Mouse (Mus musculus) stomach, postnatal 0 days (tissue): ENCODE measurements at regions not wholly inside any gene's neighbourhood (a gene's known extent, or its start where the extent isn't known, plus 50 kb on each side); places are given as distances from the start of the nearest gene placed in this dataset.
"Not testable (repeated sequence)": the region's sequence is repeated elsewhere in the genome, so short reads cannot be mapped to it uniquely, and the experiment has no call there.

Source experiments
- ATAC-seq: fragments of 200-750 bp; cut with Nextera tagmentation; 2 replicates; pipeline ENCODE4 v1.8.0; 2017; ENCODE audit not compliant: low FRiP score, low TSS enrichment
- DNase-seq: peaks from one replicate; pipeline ENCODE4 v3.0.0-alpha.2; 2016; ENCODE audit warnings: low spot score
- H3K27ac ChIP-seq: fragments of 300-500 bp; sonication (generic); replicated peaks from 2 replicates; pipeline ENCODE4 v1.5.1; 2014; ENCODE audit warnings: mild to moderate bottlenecking, control low read depth
- H3K27me3 ChIP-seq: fragments of 300-500 bp; sonication (generic); 2 replicates; pipeline ENCODE4 v1.6.1; 2014; ENCODE audit warnings: low read length; ENCODE audit not compliant: control insufficient read depth, insufficient read depth
- H3K36me3 ChIP-seq: fragments of 300-500 bp; sonication (generic); 2 replicates; pipeline ENCODE4 v1.6.1; 2014; ENCODE audit warnings: low read length, mixed read lengths; ENCODE audit not compliant: control insufficient read depth, insufficient read depth
- H3K4me1 ChIP-seq: fragments of 300-500 bp; sonication (generic); replicated peaks from 2 replicates; pipeline ENCODE4 v1.6.1; 2014; ENCODE audit warnings: antibody characterized with exemption; ENCODE audit not compliant: control insufficient read depth, insufficient read depth
- H3K4me2 ChIP-seq: fragments of 300-500 bp; sonication (generic); replicated peaks from 2 replicates; pipeline ENCODE4 v1.6.1; 2014; ENCODE audit warnings: low read depth, mild to moderate bottlenecking, control low read depth, moderate library complexity
- H3K4me3 ChIP-seq: fragments of 300-500 bp; sonication (generic); 2 replicates; pipeline ENCODE4 v1.5.1; 2014; ENCODE audit warnings: low read depth, low read length, control low read depth
- H3K9ac ChIP-seq: fragments of 300-500 bp; sonication (generic); 2 replicates; pipeline ENCODE4 v1.6.1; 2014; ENCODE audit warnings: mild to moderate bottlenecking, low read length, control low read depth, mixed read lengths
- H3K9me3 ChIP-seq: fragments of 300-500 bp; sonication (generic); 2 replicates; pipeline ENCODE4 v1.6.1; 2016; ENCODE audit warnings: low read length; ENCODE audit not compliant: control insufficient read depth
- CTCF ChIP-seq: IDR thresholded peaks from 2 replicates; pipeline ENCODE4 v1.5.1; 2016; ENCODE audit warnings: antibody characterized with exemption, low read depth, mild to moderate bottlenecking, moderate library complexity
- EP300 ChIP-seq: optimal IDR thresholded peaks from 2 replicates; pipeline ENCODE3; 2016; ENCODE audit warnings: antibody characterized with exemption
- WGBS: fragments of 180-500 bp; shearing (Covaris S2); extraction: QIAGEN DNeasy Blood & Tissue Kit; methylation state at CpG from one replicate; pipeline ENCODE4 v1.1.7; 2014; 5-methylcytosine and 5-hydroxymethylcytosine counted together

DNA sequence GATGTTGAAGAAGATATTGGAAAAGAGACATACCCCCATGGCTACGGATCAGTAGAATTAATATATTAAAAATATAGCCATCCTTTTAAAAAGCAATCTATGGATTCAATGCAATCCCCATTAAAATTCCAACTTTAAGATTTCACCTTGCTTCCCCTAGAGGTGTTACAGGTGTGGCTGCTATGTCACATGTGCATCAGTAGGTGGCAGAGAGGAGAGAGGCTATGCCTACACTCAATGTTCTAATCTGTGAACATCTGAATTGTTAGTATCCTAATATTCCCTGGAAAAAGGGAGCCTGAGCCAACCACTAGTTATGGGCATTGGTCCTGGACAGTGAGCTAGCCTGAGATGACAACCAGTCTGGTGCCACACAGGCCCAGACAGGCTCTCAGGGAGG lies 416.6 kb downstream of the Arl4a start:
- Histone ChIP-seq H3K9ac (no peak overlapping the region), H3K9me3 (no peaks in the 10 kb centered on the region), H3K4me1 (no peaks in the 10 kb centered on the region), H3K27ac (no peak overlapping the region), H3K4me3 (no peak overlapping the region), H3K36me3 (no peaks in the 10 kb centered on the region), H3K27me3 (no peaks in the 10 kb centered on the region), H3K4me2 (no peak overlapping the region)
- no peak for DNase-seq
- WGBS, result 89% methylated on average over 1 of the region's 1 CpGs
- TF ChIP-seq CTCF, result peak; percentile 60
- no peak for TF ChIP-seq EP300
- no peak for ATAC-seq

DNA sequence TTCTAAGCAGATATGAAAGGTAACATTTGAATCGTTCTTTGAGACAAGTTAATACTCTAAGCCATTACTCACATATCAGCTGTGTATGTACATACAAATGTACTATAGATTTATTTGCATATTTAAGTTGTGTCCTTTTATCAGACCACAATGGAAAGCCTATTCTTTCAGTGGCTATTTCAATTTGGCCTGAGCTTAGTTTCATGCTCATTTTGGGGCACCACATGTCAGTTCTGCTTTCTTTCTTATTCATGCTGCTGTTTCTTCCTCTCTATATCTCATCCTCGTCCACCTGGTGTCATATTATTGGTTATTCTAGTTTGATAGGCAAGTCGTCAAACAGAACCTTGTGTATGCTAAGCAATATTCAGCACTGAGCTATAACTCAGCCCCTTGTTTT lies 432.5 kb downstream of the Arl4a start:
- H3K27ac ChIP-seq, result no peak overlapping the region
- H3K4me3 ChIP-seq, result no peak overlapping the region
- no peak for ATAC-seq
- TF ChIP-seq CTCF, result no peak
- TF ChIP-seq EP300, result no peak
- 52% methylated on average over 3 of the region's 3 CpGs for WGBS
- H3K9ac ChIP-seq, result no peak overlapping the region
- H3K9me3 ChIP-seq, result no peaks in the 10 kb centered on the region
- H3K27me3 ChIP-seq, result no peaks in the 10 kb centered on the region
- no peaks in the 10 kb centered on the region for H3K36me3 ChIP-seq
- DNase-seq, result no peak
- H3K4me1 ChIP-seq, result no peaks in the 10 kb centered on the region
- H3K4me2 ChIP-seq, result no peak overlapping the region

DNA sequence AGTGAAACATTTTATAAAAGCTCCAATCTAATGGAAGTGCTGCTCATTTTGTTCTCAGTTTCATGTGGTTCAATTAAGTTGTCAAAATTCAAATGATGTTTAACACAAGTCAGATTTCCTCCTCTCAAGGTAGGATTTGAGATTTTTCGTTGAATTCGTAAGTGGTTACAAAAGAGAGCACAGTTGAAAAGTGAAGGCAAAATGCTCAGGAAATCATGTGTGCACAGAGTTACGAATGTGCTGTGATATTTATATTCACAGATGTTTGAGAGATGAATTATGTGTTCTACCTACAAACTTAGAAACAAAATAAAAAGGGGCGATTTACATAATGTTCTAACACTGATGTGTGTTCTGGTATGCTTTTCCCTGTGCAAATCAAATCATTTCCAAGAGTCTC lies 433.1 kb downstream of the Arl4a start:
- TF ChIP-seq CTCF (no peak), EP300 (no peak)
- Histone ChIP-seq H3K4me2 (no peak overlapping the region), H3K27me3 (no peaks in the 10 kb centered on the region), H3K9me3 (no peaks in the 10 kb centered on the region), H3K27ac (no peak overlapping the region), H3K9ac (no peak overlapping the region), H3K4me3 (no peak overlapping the region), H3K4me1 (no peaks in the 10 kb centered on the region), H3K36me3 (no peaks in the 10 kb centered on the region)
- no peak for DNase-seq
- no peak for ATAC-seq
- 70% methylated on average over 4 of the region's 4 CpGs for WGBS

DNA sequence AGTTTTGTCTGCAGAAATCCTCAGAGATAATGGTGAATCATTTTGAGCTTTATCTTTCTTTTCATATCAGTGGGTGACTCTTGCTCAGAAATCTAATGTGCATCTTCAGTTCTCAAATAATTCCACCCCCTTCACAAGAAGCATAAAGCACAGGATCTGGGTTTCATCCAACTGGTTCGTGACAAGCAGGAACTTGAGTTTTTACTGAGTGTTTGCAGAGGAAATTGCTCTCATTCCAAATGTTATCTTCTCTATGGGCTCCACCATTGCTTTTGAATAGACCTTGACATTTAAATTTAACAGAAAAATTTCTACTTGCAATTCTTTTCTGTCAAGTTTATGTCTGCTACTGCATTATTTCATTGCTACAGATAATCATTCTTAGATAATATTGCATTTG lies 443.1 kb downstream of the Arl4a start:
- H3K36me3 ChIP-seq, result no peaks in the 10 kb centered on the region
- H3K27me3 ChIP-seq, result no peaks in the 10 kb centered on the region
- 17% methylated on average over 1 of the region's 1 CpGs for WGBS
- H3K4me2 ChIP-seq, result no peak overlapping the region
- no peaks in the 10 kb centered on the region for H3K9me3 ChIP-seq
- no peak overlapping the region for H3K27ac ChIP-seq
- ATAC-seq (no peak), DNase-seq (no peak)
- H3K4me1 ChIP-seq, result no peaks in the 10 kb centered on the region
- no peak for TF ChIP-seq EP300
- no peak for TF ChIP-seq CTCF
- no peak overlapping the region for H3K4me3 ChIP-seq
- H3K9ac ChIP-seq, result no peak overlapping the region

DNA sequence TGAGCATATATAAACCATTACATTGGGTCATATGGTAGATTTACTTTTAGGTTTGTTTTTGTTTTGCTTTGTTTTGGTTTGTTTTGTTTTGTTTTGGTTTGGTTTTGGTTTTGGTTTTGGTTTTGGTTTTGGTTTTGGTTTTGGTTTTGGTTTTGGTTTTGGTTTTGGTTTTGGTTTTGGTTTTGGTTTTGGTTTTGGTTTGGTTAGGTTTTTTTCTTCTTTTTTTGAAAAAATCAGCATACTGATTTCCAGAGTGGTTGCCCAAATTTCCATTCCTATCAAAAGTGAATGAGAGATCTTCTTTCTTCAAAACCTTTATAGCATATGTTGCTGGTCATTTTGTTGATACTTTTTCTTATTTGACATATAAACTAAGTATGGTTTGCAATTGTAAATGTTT lies 444.0 kb downstream of the Arl4a start:
- H3K27me3 ChIP-seq, H3K27ac ChIP-seq, H3K9me3 ChIP-seq, H3K4me1 ChIP-seq, H3K36me3 ChIP-seq, H3K4me3 ChIP-seq, H3K4me2 ChIP-seq, H3K9ac ChIP-seq, DNase-seq, ATAC-seq: not testable (repeated sequence)

DNA sequence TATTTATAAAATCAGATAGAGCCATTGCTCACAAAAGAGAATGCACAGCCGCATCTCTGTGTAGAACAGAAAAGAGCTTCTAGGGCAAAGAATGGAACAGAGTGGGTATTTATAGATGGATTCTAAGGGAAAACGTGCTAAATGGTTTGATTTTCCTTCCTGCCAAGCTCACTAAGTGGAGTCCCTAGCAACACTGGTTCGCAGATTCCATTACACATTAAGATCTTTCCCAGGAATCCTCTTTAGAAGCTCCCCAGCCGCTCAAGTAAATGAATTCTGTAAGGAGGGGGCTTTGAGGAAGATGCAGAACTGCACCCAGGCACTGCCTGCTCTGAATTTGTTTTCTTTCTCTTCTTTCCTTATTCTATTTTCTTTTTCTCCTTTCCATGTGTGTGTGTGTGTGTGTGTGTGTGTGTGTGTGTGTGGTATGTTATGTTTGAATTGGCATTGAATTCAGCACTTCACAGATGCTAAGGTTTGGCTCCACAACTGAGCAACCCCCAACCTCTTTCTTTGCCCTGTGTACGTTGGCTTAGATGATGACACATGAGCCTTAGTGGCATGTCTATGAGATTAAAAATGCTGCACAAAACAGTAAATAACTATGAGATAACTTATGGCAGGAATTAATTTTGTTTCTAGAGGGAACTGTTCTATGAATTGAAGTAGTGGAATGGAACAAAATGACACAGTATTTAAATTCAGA lies 450.5 kb downstream of the Arl4a start:
- WGBS, result 57% methylated on average over 5 of the region's 5 CpGs
- no peak overlapping the region for H3K4me2 ChIP-seq
- DNase-seq (no peak), ATAC-seq (no peak)
- no peaks in the 10 kb centered on the region for H3K9me3 ChIP-seq
- H3K9ac ChIP-seq, result no peak overlapping the region
- no peak overlapping the region for H3K27ac ChIP-seq
- no peaks in the 10 kb centered on the region for H3K36me3 ChIP-seq
- H3K27me3 ChIP-seq, result no peaks in the 10 kb centered on the region
- no peak overlapping the region for H3K4me3 ChIP-seq
- no peaks in the 10 kb centered on the region for H3K4me1 ChIP-seq
- TF ChIP-seq CTCF, result no peak
- TF ChIP-seq EP300, result no peak
